Mouse (Mus musculus) stomach, postnatal 0 days (tissue): ENCODE measurements at regions not wholly inside any gene's neighbourhood (a gene's known extent, or its start where the extent isn't known, plus 50 kb on each side); places are given as distances from the start of the nearest gene placed in this dataset.

ENCODE experiments used
- CTCF ChIP-seq: IDR thresholded peaks from 2 replicates; pipeline ENCODE4 v1.5.1; 2016; ENCODE audit warnings: antibody characterized with exemption, low read depth, mild to moderate bottlenecking, moderate library complexity
- EP300 ChIP-seq: optimal IDR thresholded peaks from 2 replicates; pipeline ENCODE3; 2016; ENCODE audit warnings: antibody characterized with exemption

DNA sequence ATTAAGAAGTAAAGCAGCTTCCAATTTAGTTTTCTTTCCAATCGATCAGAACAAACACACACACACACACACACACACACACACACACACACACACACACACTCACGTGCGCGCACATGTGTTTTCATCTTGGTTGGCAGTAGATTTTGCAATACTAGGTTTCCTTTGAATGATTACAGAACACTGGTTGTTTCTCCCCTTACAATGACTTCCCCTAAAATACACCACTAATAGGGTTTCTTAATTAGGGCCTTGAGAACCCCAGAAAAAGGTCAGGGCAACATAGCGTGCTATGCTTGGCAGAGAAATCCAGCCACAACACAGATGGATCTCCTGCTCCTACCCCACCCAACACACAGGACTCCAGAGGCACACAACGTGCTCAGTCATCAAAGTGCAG lies 56.0 kb upstream of the Satb2 start:
- TF ChIP-seq EP300, result no peak
- TF ChIP-seq CTCF, result no peak
